Mouse (Mus musculus) myocyte (in vitro differentiated cells): ENCODE measurements around the gene Fgd1. TPM values are rescaled to one million over a fixed set of nuclear protein-coding genes. Genes with fewer than 3 reads are reported as not detected.

Source experiments
- H3K27me3 ChIP-seq: one replicate; pipeline ENCODE4 v1.6.1; 2011; ENCODE audit not compliant: control insufficient read depth, insufficient read depth, insufficient read length
- H3K36me3 ChIP-seq: one replicate; pipeline ENCODE4 v1.6.1; 2011; ENCODE audit not compliant: control insufficient read depth, insufficient read depth
- H3K4me2 ChIP-seq: one replicate; pipeline ENCODE4 v1.6.1; 2011; ENCODE audit warnings: low read depth, control low read depth
- H3K4me3 ChIP-seq: one replicate; pipeline ENCODE4 v1.5.1; 2011; ENCODE audit warnings: mild to moderate bottlenecking, control low read depth, moderate library complexity
- H3K79me2 ChIP-seq: one replicate; pipeline ENCODE4 v1.6.1; 2011; ENCODE audit not compliant: control insufficient read depth, insufficient read depth
- H3ac ChIP-seq: one replicate; pipeline ENCODE4 v1.6.1; 2011; ENCODE audit not compliant: control insufficient read depth, insufficient read length
- CEBPB ChIP-seq: IDR thresholded peaks from 2 replicates; pipeline ENCODE4 v1.6.1; 2011; ENCODE audit warnings: mild to moderate bottlenecking, moderate library complexity; ENCODE audit not compliant: poor library complexity, insufficient read depth, severe bottlenecking
- E2F4 ChIP-seq: IDR thresholded peaks from one replicate; pipeline ENCODE4 v1.6.1; 2011; ENCODE audit warnings: mild to moderate bottlenecking, control low read depth, moderate library complexity; ENCODE audit not compliant: insufficient read depth
- MAX ChIP-seq: IDR thresholded peaks from one replicate; pipeline ENCODE4 v1.6.1; 2011; ENCODE audit warnings: low read depth, mild to moderate bottlenecking, control low read depth
- MYOD1 ChIP-seq, 3 experiments: IDR thresholded peaks; one replicate each; pipeline ENCODE4 v1.6.1; 2011; ENCODE audit warnings: control low read depth in 2 of 3, low read depth in 2 of 3, mild to moderate bottlenecking in 2 of 3, moderate library complexity in 1 of 3; ENCODE audit not compliant: insufficient read length in 2 of 3, control insufficient read depth in 1 of 3
- MYOG ChIP-seq, 3 experiments: IDR thresholded peaks; one replicate each; pipeline ENCODE4 v1.6.1; 2011; ENCODE audit warnings: control low read depth in 2 of 3, low read depth in 2 of 3, mild to moderate bottlenecking in 2 of 3; ENCODE audit not compliant: insufficient read length in 2 of 3, control insufficient read depth in 1 of 3, insufficient read depth in 1 of 3
- POLR2A ChIP-seq: IDR thresholded peaks from one replicate; pipeline ENCODE4 v1.6.1; 2011; ENCODE audit warnings: low read depth, mild to moderate bottlenecking, control low read depth, moderate library complexity; ENCODE audit not compliant: insufficient read length
- POLR2AphosphoS2 ChIP-seq: IDR thresholded peaks from one replicate; pipeline ENCODE4 v1.6.1; 2011; ENCODE audit warnings: low read depth, control low read depth; ENCODE audit not compliant: insufficient read length
- REST ChIP-seq: IDR thresholded peaks from one replicate; pipeline ENCODE4 v1.6.1; 2011; ENCODE audit warnings: mild to moderate bottlenecking, control low read depth, moderate library complexity; ENCODE audit not compliant: insufficient read depth, insufficient read length
- SRF ChIP-seq: IDR thresholded peaks from one replicate; pipeline ENCODE4 v1.6.1; 2011; ENCODE audit warnings: low read depth; ENCODE audit not compliant: control insufficient read depth, insufficient read length
- TCF12 ChIP-seq: IDR thresholded peaks from one replicate; pipeline ENCODE4 v1.6.1; 2011; ENCODE audit warnings: mild to moderate bottlenecking, control low read depth; ENCODE audit not compliant: poor library complexity, insufficient read depth, severe bottlenecking
- TCF3 ChIP-seq: IDR thresholded peaks from one replicate; pipeline ENCODE4 v1.6.1; 2011; ENCODE audit warnings: low read depth, control low read depth; ENCODE audit not compliant: insufficient read length
- USF1 ChIP-seq: IDR thresholded peaks from one replicate; pipeline ENCODE4 v1.6.1; 2011; ENCODE audit warnings: low read depth, mild to moderate bottlenecking, control low read depth, moderate library complexity
- polyA plus RNA-seq: library from polyadenylated mRNA; unstranded; fragments of >200 nt; fragmentation: generic; extraction: Trizol; gene quantifications from one replicate; pipeline ENCODE4 v1.2.1, GENCODE M21; 2012; ENCODE audit warnings: missing spikeins

Fgd1 gene
- polyA plus RNA-seq, 1 experiment = 8.5 TPM

DNA sequence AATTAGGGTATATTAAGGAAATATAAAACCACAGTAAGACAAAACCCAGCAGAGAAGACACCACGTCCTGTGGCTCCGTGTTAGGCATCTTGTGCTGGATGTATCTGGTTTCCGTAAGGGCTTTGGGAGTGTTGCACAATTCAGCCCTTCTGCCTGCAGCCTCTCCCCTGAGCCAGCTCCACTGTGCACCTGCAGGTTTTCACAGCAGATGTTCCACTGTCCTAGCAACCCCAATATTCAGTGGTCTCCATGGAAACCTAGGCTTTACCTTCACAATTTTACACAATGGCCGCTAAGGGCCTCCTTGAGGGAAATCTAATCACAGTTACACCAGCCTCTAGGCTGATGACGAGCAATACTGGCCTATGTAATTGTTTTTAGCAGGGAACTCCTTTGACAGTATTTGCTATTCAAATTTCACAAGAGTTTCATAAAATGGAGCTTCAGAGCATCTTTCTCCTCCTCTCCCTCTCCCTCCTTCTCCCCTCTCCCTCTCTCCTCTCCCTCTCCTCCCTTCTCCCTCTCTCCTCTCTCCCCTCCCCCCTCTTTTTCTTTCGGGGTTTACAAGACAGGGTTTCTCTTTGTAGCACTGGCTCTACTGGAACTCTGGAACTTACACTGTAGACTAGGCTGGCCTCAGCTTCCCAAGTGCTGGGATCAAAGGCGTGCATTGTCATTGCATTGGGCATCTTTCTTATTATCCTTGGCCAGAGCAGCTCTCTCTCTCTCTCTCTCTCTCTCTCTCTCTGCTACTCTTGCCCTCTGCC is 61.5 kb downstream of the Fgd1 start:
- Histone ChIP-seq H3K27me3 (no peaks in the 10 kb centered on the region), H3K4me3 (no peak overlapping the region), H3K79me2 (no peaks in the 10 kb centered on the region), H3K36me3 (no peaks in the 10 kb centered on the region), H3K4me2 (no peak overlapping the region), H3ac (no peak overlapping the region)
- TF ChIP-seq REST (no peak), MYOD1 (IDR thresholded peaks at IDR 0.05; ENCODE audit: control insufficient read depth in 1 of 3, insufficient read length in 2 of 3, low read depth in 2 of 3) (no peak), TCF3 (no peak), CEBPB (no peak), MAX (no peak)

DNA sequence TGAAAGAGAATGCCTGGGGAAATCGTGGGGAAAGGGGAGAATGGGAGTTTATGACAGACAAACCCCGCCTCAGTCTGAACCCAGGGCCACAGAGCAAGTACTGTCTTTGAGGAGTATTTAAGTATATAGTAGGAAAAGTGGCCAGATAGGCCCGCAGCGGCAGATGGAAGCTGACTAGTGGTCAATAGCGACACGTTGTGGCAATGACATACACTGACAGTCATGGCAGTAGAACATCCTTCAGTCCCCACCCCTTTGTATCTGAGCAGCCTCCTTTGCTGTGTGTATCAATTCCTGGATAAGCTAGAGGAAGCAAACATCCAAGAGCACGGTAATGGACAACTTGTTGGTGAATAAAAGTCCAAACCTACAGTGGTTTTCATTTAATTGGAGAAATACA is 70.8 kb downstream of the Fgd1 start:
- no peak for TF ChIP-seq SRF
- no peak for TF ChIP-seq USF1
- TF ChIP-seq MAX = no peak
- no peak for TF ChIP-seq MYOD1 (IDR thresholded peaks at IDR 0.05; ENCODE audit: control insufficient read depth in 1 of 3, insufficient read length in 2 of 3, low read depth in 2 of 3)
- TF ChIP-seq POLR2A = no peak
- no peak for TF ChIP-seq E2F4
- TF ChIP-seq TCF12 = no peak
- TF ChIP-seq CEBPB = no peak
- no peak for TF ChIP-seq TCF3
- TF ChIP-seq POLR2AphosphoS2 = no peak
- no peak for TF ChIP-seq REST
- no peak for TF ChIP-seq MYOG (IDR thresholded peaks at IDR 0.05; ENCODE audit: control insufficient read depth in 1 of 3, insufficient read depth in 1 of 3, insufficient read length in 2 of 3, low read depth in 2 of 3)
- no peaks in the 10 kb centered on the region for H3K36me3 ChIP-seq

DNA sequence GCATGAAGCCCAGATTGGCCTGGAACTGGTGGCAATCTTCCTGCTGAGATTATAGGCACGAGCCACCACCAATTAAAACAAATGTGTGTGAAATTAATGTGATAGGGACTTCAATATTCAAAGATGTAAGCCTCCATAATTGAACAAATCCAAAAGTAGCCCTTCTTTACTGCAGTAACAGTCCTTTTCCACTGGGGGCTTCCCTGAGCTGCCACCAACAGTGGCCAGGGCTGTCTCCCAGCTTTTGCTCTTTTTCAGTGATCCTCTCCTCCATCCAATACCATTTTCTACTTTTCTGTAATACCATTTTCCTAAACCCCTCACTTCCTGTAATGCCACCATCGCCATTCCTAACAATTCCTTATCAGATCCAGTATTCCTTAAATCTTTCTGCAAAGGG is 71.5 kb downstream of the Fgd1 start:
- Histone ChIP-seq H3K4me3 (no peak overlapping the region), H3ac (no peak overlapping the region), H3K79me2 (no peaks in the 10 kb centered on the region), H3K27me3 (no peaks in the 10 kb centered on the region), H3K36me3 (no peaks in the 10 kb centered on the region), H3K4me2 (peak overlapping the region; percentile 18)
- TF ChIP-seq MYOG (IDR thresholded peaks at IDR 0.05; ENCODE audit: control insufficient read depth in 1 of 3, insufficient read depth in 1 of 3, insufficient read length in 2 of 3, low read depth in 2 of 3) = no peak
- TF ChIP-seq REST = no peak

More for the DNA sequence above, 70.8 kb downstream of the Fgd1 start:
- Histone ChIP-seq H3K4me3 (no peak overlapping the region), H3ac (no peak overlapping the region), H3K79me2 (no peaks in the 10 kb centered on the region), H3K4me2 (no peak overlapping the region), H3K27me3 (no peaks in the 10 kb centered on the region)

DNA sequence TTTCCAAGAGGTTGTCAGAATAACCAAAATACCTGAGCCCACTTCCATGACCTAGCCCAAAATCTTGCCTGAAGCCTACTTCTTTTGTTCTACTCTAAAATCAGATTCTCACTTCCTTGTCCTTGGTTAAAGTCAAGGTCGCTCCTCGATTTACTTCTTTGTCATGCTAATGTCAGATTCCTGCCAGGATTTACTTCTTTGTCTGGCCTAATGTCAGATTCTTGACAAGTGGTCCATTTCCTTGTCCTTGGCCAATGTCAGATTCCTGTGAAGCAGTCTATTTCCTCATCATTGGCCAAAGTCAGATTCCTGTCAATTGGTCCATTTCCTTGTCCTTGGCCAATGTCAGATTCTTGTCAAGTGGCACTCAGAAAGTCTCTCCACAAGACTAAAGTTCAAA is 78.0 kb downstream of the Fgd1 start:
- H3K79me2 ChIP-seq = no peaks in the 10 kb centered on the region
- no peaks in the 10 kb centered on the region for H3K36me3 ChIP-seq
- H3K4me3 ChIP-seq = no peak overlapping the region
- TF ChIP-seq TCF12 = no peak
- no peak for TF ChIP-seq REST
- TF ChIP-seq TCF3 = no peak
- no peak for TF ChIP-seq USF1
- TF ChIP-seq MAX = no peak
- no peak for TF ChIP-seq POLR2A
- TF ChIP-seq E2F4 = no peak
- no peak for TF ChIP-seq MYOG (IDR thresholded peaks at IDR 0.05; ENCODE audit: control insufficient read depth in 1 of 3, insufficient read depth in 1 of 3, insufficient read length in 2 of 3, low read depth in 2 of 3)
- no peak for TF ChIP-seq SRF
- TF ChIP-seq POLR2AphosphoS2 = no peak
- TF ChIP-seq CEBPB = no peak
- no peak for TF ChIP-seq MYOD1 (IDR thresholded peaks at IDR 0.05; ENCODE audit: control insufficient read depth in 1 of 3, insufficient read length in 2 of 3, low read depth in 2 of 3)
- no peaks in the 10 kb centered on the region for H3K27me3 ChIP-seq
- H3ac ChIP-seq = no peak overlapping the region
- no peak overlapping the region for H3K4me2 ChIP-seq

DNA sequence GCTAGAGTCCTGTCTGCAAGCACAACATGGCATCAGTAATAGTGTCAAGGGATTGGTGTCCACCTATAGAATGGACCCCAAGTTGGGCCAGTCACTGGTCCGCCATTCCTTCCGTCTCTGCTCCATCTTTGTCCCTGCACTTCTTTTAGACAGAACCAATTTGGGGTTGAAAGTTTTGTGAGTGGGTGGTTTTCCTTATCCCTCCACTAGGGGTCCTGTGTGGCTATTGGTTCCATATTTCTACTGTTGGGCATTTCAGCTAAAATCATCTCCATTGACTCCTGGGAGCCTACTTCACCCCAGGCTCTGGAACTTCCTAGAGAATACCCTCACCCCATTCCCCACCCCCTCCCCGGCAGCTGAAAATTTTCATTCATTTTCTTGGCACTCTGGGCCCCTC is 84.5 kb downstream of the Fgd1 start:
- no peaks in the 10 kb centered on the region for H3K27me3 ChIP-seq
- no peak overlapping the region for H3K4me3 ChIP-seq
- no peak for TF ChIP-seq MAX
- TF ChIP-seq TCF12 = no peak
- H3K36me3 ChIP-seq = no peaks in the 10 kb centered on the region
- no peaks in the 10 kb centered on the region for H3K79me2 ChIP-seq
- no peak overlapping the region for H3ac ChIP-seq
- no peak overlapping the region for H3K4me2 ChIP-seq

DNA sequence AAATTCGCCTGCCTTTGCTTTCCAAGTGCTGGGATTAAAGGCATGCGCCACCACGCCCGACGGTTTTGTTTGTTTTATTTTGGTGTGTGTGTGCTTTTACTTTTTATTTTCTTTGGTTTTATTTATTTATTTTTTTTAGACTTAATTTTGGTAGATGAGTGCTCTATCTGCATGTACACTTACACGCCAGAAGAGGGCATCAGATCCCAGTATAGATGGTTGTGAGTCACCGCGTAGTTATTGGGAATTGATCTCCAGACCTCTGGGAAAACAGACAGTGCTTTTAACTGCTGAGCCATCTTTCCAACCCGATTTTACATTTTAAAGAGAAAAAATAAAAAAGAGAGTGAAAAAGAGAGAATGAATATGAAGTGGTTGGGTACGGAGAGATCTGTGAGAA is 86.8 kb downstream of the Fgd1 start:
- H3K27me3 ChIP-seq = no peaks in the 10 kb centered on the region
- no peak overlapping the region for H3K4me3 ChIP-seq
- no peaks in the 10 kb centered on the region for H3K36me3 ChIP-seq
- no peaks in the 10 kb centered on the region for H3K79me2 ChIP-seq
- H3ac ChIP-seq = no peak overlapping the region
- H3K4me2 ChIP-seq = no peak overlapping the region
- TF ChIP-seq E2F4 = no peak
- no peak for TF ChIP-seq MYOG (IDR thresholded peaks at IDR 0.05; ENCODE audit: control insufficient read depth in 1 of 3, insufficient read depth in 1 of 3, insufficient read length in 2 of 3, low read depth in 2 of 3)
- no peak for TF ChIP-seq CEBPB
- no peak for TF ChIP-seq POLR2A

Other genes starting within 250 kb of the Fgd1 start
- 66.9 TPM for gene Maged2, start 231.8 kb upstream of the Fgd1 start, polyA plus RNA-seq
- 15.2 TPM for gene Gnl3l, start 28.8 kb upstream of the Fgd1 start, polyA plus RNA-seq
- 13.7 TPM for gene Tsr2, start 50.4 kb downstream of the Fgd1 start, polyA plus RNA-seq
- 0.05 TPM for gene Wnk3, start 151.9 kb downstream of the Fgd1 start, polyA plus RNA-seq